In the genomic region with DNA sequence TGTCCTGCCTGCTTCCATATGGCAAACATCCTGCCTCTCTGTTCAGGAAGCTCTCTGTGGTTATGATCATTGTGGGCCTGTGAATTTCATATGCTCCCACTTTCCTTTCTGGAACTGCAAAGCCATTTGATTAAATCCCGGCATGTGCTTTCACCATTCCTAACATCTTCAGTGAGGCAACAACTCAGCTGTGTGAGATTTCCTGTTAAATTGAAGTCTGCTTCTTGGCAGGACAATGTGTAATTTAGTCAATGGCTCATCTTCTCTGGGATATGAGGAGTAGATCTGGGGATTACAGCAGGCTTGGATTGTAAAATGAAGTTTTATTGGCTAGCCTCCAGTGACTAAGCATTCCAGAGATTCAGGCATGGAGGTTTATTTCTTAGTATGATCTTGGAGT, we compare ENCODE assay signal across 23 mouse cellular contexts.
"Had no signal": no experiment of that assay in that cellular context is flagged by ENCODE, and none has a peak within 500 bp of the region (broad histone marks: within the 10 kb centered on the region; RNA-seq: fewer than 3 reads in every experiment).

No protein-coding gene starts in this region.

- DNase-seq: kidney, adult 2 months; kidney, postnatal 25 days; layer of hippocampus, postnatal 36 days; liver; lung, adult 18-20 months; lung, postnatal 10 days; lung, postnatal 36 days; retina, postnatal 1 day; right cerebral cortex, postnatal 4 days; thymus, adult 18-20 months; thymus, postnatal 36 days had no signal

- H3K4me2 ChIP-seq: liver, embryonic 12.5 days; liver, embryonic 15.5 days; lung, embryonic 15.5 days; midbrain, embryonic 13.5 days; neural tube, embryonic 13.5 days; stomach, embryonic 15.5 days had no signal

- H3K9ac ChIP-seq: liver, embryonic 12.5 days; liver, embryonic 15.5 days; lung, embryonic 15.5 days; midbrain, embryonic 13.5 days; neural tube, embryonic 13.5 days; stomach, embryonic 15.5 days had no signal

- H3K4me3 ChIP-seq: liver, embryonic 12.5 days; liver, embryonic 15.5 days; lung, embryonic 15.5 days; megakaryocyte, embryonic 14.5 days; midbrain, embryonic 10.5 days; midbrain, embryonic 13.5 days; myocyte; neural tube, embryonic 13.5 days; stomach, embryonic 15.5 days had no signal

- H3K36me3 ChIP-seq: liver, embryonic 12.5 days; liver, embryonic 15.5 days; lung, embryonic 15.5 days; midbrain, embryonic 10.5 days; midbrain, embryonic 13.5 days; neural tube, embryonic 13.5 days; stomach, embryonic 15.5 days had no signal

- H3K9me3 ChIP-seq: liver, embryonic 12.5 days; liver, embryonic 15.5 days; lung, embryonic 15.5 days; megakaryocyte, embryonic 14.5 days; midbrain, embryonic 10.5 days; midbrain, embryonic 13.5 days; neural tube, embryonic 13.5 days; stomach, embryonic 15.5 days had no signal

- H3K27ac ChIP-seq: kidney, postnatal 0 days; liver, embryonic 12.5 days; liver, embryonic 15.5 days; lung, embryonic 15.5 days; midbrain, embryonic 10.5 days; midbrain, embryonic 13.5 days; neural tube, embryonic 13.5 days; stomach, embryonic 15.5 days had no signal

- ATAC-seq: intestine, postnatal 0 days; liver, embryonic 12.5 days; midbrain, embryonic 13.5 days; midbrain, embryonic 16.5 days had no signal

- H3K4me1 ChIP-seq: liver, embryonic 12.5 days; liver, embryonic 15.5 days; lung, embryonic 15.5 days; megakaryocyte, embryonic 14.5 days; midbrain, embryonic 10.5 days; midbrain, embryonic 13.5 days; neural tube, embryonic 13.5 days; stomach, embryonic 15.5 days had no signal

- H3K27me3 ChIP-seq: liver, embryonic 12.5 days; liver, embryonic 15.5 days; lung, embryonic 15.5 days; megakaryocyte, embryonic 14.5 days; midbrain, embryonic 13.5 days; neural tube, embryonic 13.5 days; stomach, embryonic 15.5 days had no signal
